Mouse (Mus musculus) embryonic facial prominence, embryonic 13.5 days (tissue): ENCODE data around the gene Xylt1. TPM values are rescaled to one million over a fixed set of nuclear protein-coding genes. Genes with fewer than 3 reads are reported as not detected.

ENCODE experiments used
- ATAC-seq: fragments of 200-750 bp; cut with Nextera tagmentation; 2 replicates; pipeline ENCODE4 v1.8.0; 2017; ENCODE audit warnings: low read depth; ENCODE audit not compliant: insufficient number of reproducible peaks, insufficient read depth, low FRiP score, low TSS enrichment
- H3K27ac ChIP-seq: fragments of 300-500 bp; sonication (generic); 2 replicates; pipeline ENCODE4 v1.5.1; 2015; ENCODE audit warnings: moderate library complexity, mild to moderate bottlenecking, inconsistent platforms
- H3K27me3 ChIP-seq: fragments of 300-500 bp; sonication (generic); 2 replicates; pipeline ENCODE4 v1.6.1; 2015; ENCODE audit warnings: mild to moderate bottlenecking, inconsistent platforms
- H3K36me3 ChIP-seq: fragments of 300-500 bp; sonication (generic); 2 replicates; pipeline ENCODE4 v1.6.1; 2015; ENCODE audit warnings: mild to moderate bottlenecking, inconsistent platforms
- H3K4me1 ChIP-seq: fragments of 300-500 bp; sonication (generic); 2 replicates; pipeline ENCODE4 v1.6.1; 2015; ENCODE audit warnings: inconsistent platforms
- H3K4me2 ChIP-seq: fragments of 300-500 bp; sonication (generic); 2 replicates; pipeline ENCODE4 v1.6.1; 2015; ENCODE audit warnings: moderate library complexity, mild to moderate bottlenecking, inconsistent platforms
- H3K4me3 ChIP-seq: fragments of 300-500 bp; sonication (generic); 2 replicates; pipeline ENCODE4 v1.5.1; 2015; ENCODE audit warnings: mild to moderate bottlenecking, inconsistent platforms
- H3K9ac ChIP-seq: fragments of 300-500 bp; sonication (generic); 2 replicates; pipeline ENCODE4 v1.6.1; 2015; ENCODE audit warnings: mild to moderate bottlenecking, inconsistent platforms
- H3K9me3 ChIP-seq: fragments of 300-500 bp; sonication (generic); 2 replicates; pipeline ENCODE4 v1.6.1; 2016; ENCODE audit warnings: inconsistent platforms
- WGBS: fragments of 180-500 bp; shearing (Covaris S2); methylation state at CpG from one replicate; pipeline ENCODE4 v1.1.7; 2015; ENCODE audit warnings: mixed read lengths; 5-methylcytosine and 5-hydroxymethylcytosine counted together
- polyA plus RNA-seq: library from polyadenylated mRNA; unstranded; fragments of >200 nt; fragmentation: Nextera tagmentation; extraction: Ambion mirVana; gene quantifications from 2 replicates; pipeline ENCODE4 v1.2.1, GENCODE M21; 2015

The Xylt1 gene
- polyA plus RNA-seq, 1 experiment from 2014 or later, result 2.5 TPM

- H3K4me2 ChIP-seq, result no peak overlapping the region
- no peak overlapping the region for H3K27ac ChIP-seq
- no peaks in the 10 kb centered on the region for H3K36me3 ChIP-seq
- peaks cover 10% of the 10 kb centered on the region; the same call in 1 of the 2 replicates for H3K4me1 ChIP-seq
- no peak overlapping the region for H3K4me3 ChIP-seq
- no peak overlapping the region for H3K9ac ChIP-seq
- no peaks in the 10 kb centered on the region for H3K27me3 ChIP-seq
- no peak for ATAC-seq
- no peaks in the 10 kb centered on the region for H3K9me3 ChIP-seq
- 87% methylated on average over 3 of the region's 3 CpGs for WGBS
Observed at GRCm38 (mm10) chr7:117526570-117526969, 145.8 kb downstream of the Xylt1 start.

- no peak overlapping the region for H3K4me3 ChIP-seq
- 76% methylated on average over 12 of the region's 12 CpGs for WGBS
- H3K27ac ChIP-seq, result no peak overlapping the region
- no peaks in the 10 kb centered on the region for H3K27me3 ChIP-seq
- no peaks in the 10 kb centered on the region for H3K4me1 ChIP-seq
- H3K9me3 ChIP-seq, result no peaks in the 10 kb centered on the region
- no peak overlapping the region for H3K4me2 ChIP-seq
- H3K36me3 ChIP-seq, result no peaks in the 10 kb centered on the region
- no peak for ATAC-seq
- no peak overlapping the region for H3K9ac ChIP-seq
Observed at GRCm38 (mm10) chr7:117529787-117530655, 149.2 kb downstream of the Xylt1 start.

- WGBS, result 47% methylated on average over 3 of the region's 3 CpGs
- H3K4me3 ChIP-seq, result no peak overlapping the region
- no peaks in the 10 kb centered on the region for H3K9me3 ChIP-seq
- H3K27me3 ChIP-seq, result no peaks in the 10 kb centered on the region
- H3K27ac ChIP-seq, result no peak overlapping the region
- H3K36me3 ChIP-seq, result no peaks in the 10 kb centered on the region
- H3K4me1 ChIP-seq, result no peaks in the 10 kb centered on the region
- no peak overlapping the region for H3K9ac ChIP-seq
- no peak overlapping the region for H3K4me2 ChIP-seq
- no peak for ATAC-seq
Observed at GRCm38 (mm10) chr7:117532651-117533050, 151.9 kb downstream of the Xylt1 start.

GRCm38 (mm10) chr7:117533164-117533563 lies 152.4 kb downstream of the Xylt1 start:
- no peak for ATAC-seq
- H3K4me3 ChIP-seq, result no peak overlapping the region
- no peaks in the 10 kb centered on the region for H3K27me3 ChIP-seq
- H3K27ac ChIP-seq, result no peak overlapping the region
- no peaks in the 10 kb centered on the region for H3K4me1 ChIP-seq
- no peaks in the 10 kb centered on the region for H3K9me3 ChIP-seq
- H3K4me2 ChIP-seq, result no peak overlapping the region
- 76% methylated on average over 5 of the region's 5 CpGs for WGBS
- H3K36me3 ChIP-seq, result no peaks in the 10 kb centered on the region
- H3K9ac ChIP-seq, result no peak overlapping the region

GRCm38 (mm10) chr7:117539931-117540330 lies 159.2 kb downstream of the Xylt1 start:
- Histone ChIP-seq H3K36me3 (no peaks in the 10 kb centered on the region), H3K4me1 (peaks cover 8% of the 10 kb centered on the region; the same call in 1 of the 2 replicates), H3K4me2 (no peak overlapping the region), H3K9me3 (no peaks in the 10 kb centered on the region), H3K27ac (no peak overlapping the region), H3K9ac (no peak overlapping the region), H3K27me3 (no peaks in the 10 kb centered on the region), H3K4me3 (no peak overlapping the region)
- WGBS, result 86% methylated on average over 5 of the region's 5 CpGs
- ATAC-seq, result no peak

GRCm38 (mm10) chr7:117540413-117540812 lies 159.6 kb downstream of the Xylt1 start:
- WGBS, result 57% methylated on average over 5 of the region's 5 CpGs
- H3K27ac ChIP-seq, result no peak overlapping the region
- no peaks in the 10 kb centered on the region for H3K27me3 ChIP-seq
- no peaks in the 10 kb centered on the region for H3K36me3 ChIP-seq
- ATAC-seq, result no peak
- peaks cover 8% of the 10 kb centered on the region; the same call in 1 of the 2 replicates for H3K4me1 ChIP-seq
- no peaks in the 10 kb centered on the region for H3K9me3 ChIP-seq
- H3K4me2 ChIP-seq, result no peak overlapping the region
- H3K9ac ChIP-seq, result no peak overlapping the region
- no peak overlapping the region for H3K4me3 ChIP-seq

GRCm38 (mm10) chr7:117541056-117541455 lies 160.3 kb downstream of the Xylt1 start:
- no peak for ATAC-seq

GRCm38 (mm10) chr7:117541681-117542080 lies 160.9 kb downstream of the Xylt1 start:
- H3K27me3 ChIP-seq, result no peaks in the 10 kb centered on the region
- no peak for ATAC-seq
- no peak overlapping the region for H3K27ac ChIP-seq
- H3K4me2 ChIP-seq, result no peak overlapping the region
- H3K4me1 ChIP-seq, result peaks cover 8% of the 10 kb centered on the region; the same call in 1 of the 2 replicates
- H3K9ac ChIP-seq, result no peak overlapping the region
- no peaks in the 10 kb centered on the region for H3K9me3 ChIP-seq
- 58% methylated on average over 3 of the region's 3 CpGs for WGBS
- H3K4me3 ChIP-seq, result no peak overlapping the region
- H3K36me3 ChIP-seq, result no peaks in the 10 kb centered on the region

More at GRCm38 (mm10) chr7:117541056-117541455, 160.3 kb downstream of the Xylt1 start:
- Histone ChIP-seq H3K27me3 (no peaks in the 10 kb centered on the region), H3K4me1 (peaks cover 8% of the 10 kb centered on the region; the same call in 1 of the 2 replicates), H3K9ac (no peak overlapping the region), H3K4me2 (no peak overlapping the region), H3K4me3 (no peak overlapping the region), H3K36me3 (no peaks in the 10 kb centered on the region), H3K27ac (no peak overlapping the region), H3K9me3 (no peaks in the 10 kb centered on the region)
- WGBS, result 64% methylated on average over 1 of the region's 1 CpGs

GRCm38 (mm10) chr7:117543041-117543440 lies 162.3 kb downstream of the Xylt1 start:
- Histone ChIP-seq H3K9me3 (no peaks in the 10 kb centered on the region), H3K9ac (no peak overlapping the region)

GRCm38 (mm10) chr7:117544126-117544525 lies 163.3 kb downstream of the Xylt1 start:
- no peaks in the 10 kb centered on the region for H3K36me3 ChIP-seq
- no peaks in the 10 kb centered on the region for H3K27me3 ChIP-seq
- H3K4me1 ChIP-seq, result peaks cover 24% of the 10 kb centered on the region
- no peak overlapping the region for H3K4me3 ChIP-seq
- H3K27ac ChIP-seq, result no peak overlapping the region
- H3K4me2 ChIP-seq, result no peak overlapping the region
- 16% methylated on average over 2 of the region's 2 CpGs for WGBS
- no peak for ATAC-seq
- no peaks in the 10 kb centered on the region for H3K9me3 ChIP-seq
- no peak overlapping the region for H3K9ac ChIP-seq

More at GRCm38 (mm10) chr7:117543041-117543440, 162.3 kb downstream of the Xylt1 start:
- no peaks in the 10 kb centered on the region for H3K36me3 ChIP-seq
- H3K4me2 ChIP-seq, result no peak overlapping the region
- H3K4me3 ChIP-seq, result no peak overlapping the region
- H3K4me1 ChIP-seq, result peaks cover 18% of the 10 kb centered on the region
- no peak for ATAC-seq
- H3K27me3 ChIP-seq, result no peaks in the 10 kb centered on the region
- WGBS, result 57% methylated on average over 8 of the region's 8 CpGs
- H3K27ac ChIP-seq, result no peak overlapping the region

- Histone ChIP-seq H3K9me3 (no peaks in the 10 kb centered on the region), H3K4me1 (peaks cover 38% of the 10 kb centered on the region), H3K4me2 (no peak overlapping the region), H3K36me3 (peaks cover 5% of the 10 kb centered on the region; the same call in 1 of the 2 replicates), H3K27ac (no peak overlapping the region), H3K4me3 (no peak overlapping the region), H3K27me3 (no peaks in the 10 kb centered on the region), H3K9ac (no peak overlapping the region)
- WGBS, result 65% methylated on average over 8 of the region's 8 CpGs
- no peak for ATAC-seq
Observed at GRCm38 (mm10) chr7:117548301-117548700, 167.5 kb downstream of the Xylt1 start.
